Mouse (Mus musculus): ENCODE data around the gene Olfr902.
A peak's percentile ranks its signal among the peaks of the same experiment; 100 is the strongest.
"Not testable (repeated sequence)": the region's sequence is repeated elsewhere in the genome, so short reads cannot be mapped to it uniquely, and the experiment has no call there.

Gene Olfr902

GRCm38 (mm10) chr9:38447352-38447751 lies at the start of gene Olfr902:
TSS of gene Olfr902 (plus strand) at chr9:38447652.
- DNase-seq = no peak

- DNase-seq = no peak
These were observed 46.1 kb upstream of the Olfr902 start, which contains the start of gene Olfr147 for GRCm38 (mm10) chr9:38401398-38401797. TSS of gene Olfr147 (plus strand) at chr9:38401698.

- DNase-seq = not testable (repeated sequence)
These were observed 40.0 kb upstream of the Olfr902 start for GRCm38 (mm10) chr9:38407502-38407901.

GRCm38 (mm10) chr9:38413502-38413901 lies 34.0 kb upstream of the Olfr902 start:
- DNase-seq = peak; percentile 19

GRCm38 (mm10) chr9:38423801-38424200 lies 23.7 kb upstream of the Olfr902 start:
- DNase-seq = no peak

- DNase-seq = no peak
These were observed 20.4 kb upstream of the Olfr902 start for GRCm38 (mm10) chr9:38427026-38427425.

- no peak for DNase-seq
These were observed 18.3 kb upstream of the Olfr902 start, which contains the start of gene Olfr901 for GRCm38 (mm10) chr9:38429155-38429554. TSS of gene Olfr901 (plus strand) at chr9:38429455.

GRCm38 (mm10) chr9:38462844-38463243 lies 15.4 kb downstream of the Olfr902 start, which contains the start of gene Olfr904:
TSS of gene Olfr904 (plus strand) at chr9:38463144.
- DNase-seq = no peak

- DNase-seq = no peak
These were observed 23.4 kb downstream of the Olfr902 start, which contains the start of gene Olfr905 for GRCm38 (mm10) chr9:38470807-38471206. TSS of gene Olfr905 (plus strand) at chr9:38471107.

GRCm38 (mm10) chr9:38486785-38487184 lies 39.3 kb downstream of the Olfr902 start, which contains the start of gene Olfr906:
TSS of gene Olfr906 (plus strand) at chr9:38487085.
- DNase-seq = no peak

- no peak for DNase-seq
These were observed 48.0 kb downstream of the Olfr902 start, which contains the start of gene Olfr907 for GRCm38 (mm10) chr9:38495501-38495900. TSS of gene Olfr907 (plus strand) at chr9:38495801.
